Mouse (Mus musculus) embryonic stem cell, embryonic (primary cell): ENCODE measurements around the gene Vmn1r9.
"Not testable (repeated sequence)": the region's sequence is repeated elsewhere in the genome, so short reads cannot be mapped to it uniquely, and the experiment has no call there.

Experiments used
- CTCF ChIA-PET, 4 experiments: fragments of 300-600 bp in 2 of 4; fragments of 350-600 bp in 2 of 4; sonication (Branson Sonifier 250); formaldehyde crosslinking; loops; one replicate each; lab custom pipeline; 2022; ENCODE audit warnings: inconsistent platforms in 2 of 4; lab: Charles Lee
- POLR2A ChIA-PET, 4 experiments: fragments of 300-600 bp in 2 of 4; fragments of 350-600 bp in 2 of 4; sonication (Branson Sonifier 250); formaldehyde crosslinking; loops; one replicate each; lab custom pipeline; 2022; ENCODE audit warnings: antibody characterized with exemption in 4 of 4, inconsistent platforms in 1 of 4; lab: Charles Lee

Gene Vmn1r9

GRCm38 (mm10) chr6:57066487-57066886, at the start of gene Vmn1r9:
TSS of gene Vmn1r9 (plus strand) at chr6:57066787.
- CTCF ChIA-PET = no interaction called here
- POLR2A ChIA-PET = no interaction called here

GRCm38 (mm10) chr6:57025224-57025623, 41.4 kb upstream of the Vmn1r9 start, which contains the start of gene Vmn1r7:
TSS of gene Vmn1r7 (minus strand) at chr6:57025324.
- POLR2A ChIA-PET, CTCF ChIA-PET: not testable (repeated sequence)

- POLR2A ChIA-PET = no interaction called here
- CTCF ChIA-PET = no interaction called here
Observed at GRCm38 (mm10) chr6:57031984-57032383, 34.6 kb upstream of the Vmn1r9 start, which contains the start of gene Vmn1r8. TSS of gene Vmn1r8 (plus strand) at chr6:57032284.

DNA sequence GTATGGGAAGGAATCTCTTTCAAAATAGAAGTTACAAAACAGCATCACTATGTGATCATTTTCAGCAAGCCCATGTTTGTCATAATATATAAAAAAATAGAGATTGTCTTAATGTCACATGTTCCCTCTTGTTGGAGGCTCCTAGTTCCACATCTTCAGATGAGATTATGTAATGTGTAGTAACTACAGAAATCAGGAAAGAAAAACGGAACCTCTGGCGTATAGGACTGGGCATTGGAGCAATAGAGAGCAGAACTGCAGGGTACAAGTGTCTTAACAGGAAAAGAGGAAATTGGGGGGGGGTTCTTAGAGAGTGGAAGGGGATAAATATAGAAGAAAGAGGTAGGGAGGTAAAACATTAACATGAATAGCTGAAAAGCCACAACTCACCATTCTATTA, 31.9 kb upstream of the Vmn1r9 start:
- ChIA-PET POLR2A (interaction anchor here in 1 of 4 experiments (0.7 kb wide), 1 partner anchor 25 kb away, joined by 3 read pairs; no protein-coding TSS in a partner anchor), CTCF (no interaction called here)

- ChIA-PET POLR2A (no interaction called here), CTCF (no interaction called here)
Observed at GRCm38 (mm10) chr6:57063730-57064129, 2.9 kb upstream of the Vmn1r9 start.

DNA sequence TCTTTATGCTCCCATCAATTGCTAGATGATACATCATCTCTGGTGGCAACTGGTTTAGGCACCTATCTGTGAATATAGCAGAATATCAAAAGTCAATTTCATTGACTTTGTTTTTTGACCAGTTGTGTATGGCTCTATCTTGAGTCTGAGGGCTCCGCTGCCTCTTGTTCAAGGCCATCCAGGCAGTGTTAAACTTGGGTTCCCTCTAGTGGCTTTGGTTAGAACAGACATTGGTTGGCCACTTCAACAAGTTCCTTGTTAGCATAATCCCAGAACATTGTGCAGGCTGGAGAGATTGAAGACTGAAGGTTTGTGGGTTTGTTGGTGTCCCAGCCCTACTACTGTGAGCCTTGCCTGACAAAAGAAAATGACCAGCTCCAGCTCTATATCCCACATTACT, 39.8 kb downstream of the Vmn1r9 start:
- POLR2A ChIA-PET = no interaction called here

GRCm38 (mm10) chr6:57109154-57109553, 42.6 kb downstream of the Vmn1r9 start, which contains the start of gene Vmn1r10:
TSS of gene Vmn1r10 (plus strand) at chr6:57109454.
- ChIA-PET POLR2A (no interaction called here), CTCF (no interaction called here)

More for the DNA sequence above, 39.8 kb downstream of the Vmn1r9 start:
- CTCF ChIA-PET = no interaction called here
